Mouse (Mus musculus): ENCODE results near the gene Sclt1. TPM values are rescaled to one million over a fixed set of nuclear protein-coding genes. Genes with fewer than 3 reads are reported as not detected.
A peak's percentile ranks its signal among the peaks of the same experiment; 100 is the strongest.

The Sclt1 gene
- polyA plus RNA-seq, 1 experiment from 2014 or later, result 25.7 TPM

GRCm38 (mm10) chr3:41581436-41581835, 160.9 kb downstream of the Sclt1 start:
- Histone ChIP-seq H3K4me3 (no peak overlapping the region), H3K9ac (peak overlapping the region; percentile 40), H3K9me3 (replicated peaks) (no peaks in the 10 kb centered on the region), H3K36me3 (ENCODE audit: poor library complexity, severe bottlenecking) (0 out of 2 replicates have a peak, but pooled peaks cover 6% of the 10 kb centered on the region), H3K4me2 (peak overlapping the region; percentile 35; the same call in 1 of the 2 replicates), H3K27me3 (no peaks in the 10 kb centered on the region), H3K27ac (peak overlapping the region; percentile 57), H3K4me1 (peaks cover 54% of the 10 kb centered on the region)
- no peak for ATAC-seq
- WGBS, result 57% methylated on average over 8 of the region's 8 CpGs

GRCm38 (mm10) chr3:41580401-41581323, 161.7 kb downstream of the Sclt1 start:
- 27% methylated on average over 14 of the region's 14 CpGs for WGBS
- H3K4me2 ChIP-seq, result peak overlapping the region; percentile 35

GRCm38 (mm10) chr3:41579873-41580272, 162.4 kb downstream of the Sclt1 start:
- H3K4me3 ChIP-seq, result no peak overlapping the region
- no peak overlapping the region for H3K9ac ChIP-seq
- 14% methylated on average over 4 of the region's 4 CpGs for WGBS
- ATAC-seq, result no peak
- 0 out of 2 replicates have a peak, but pooled peaks cover 6% of the 10 kb centered on the region for H3K36me3 ChIP-seq (ENCODE audit: poor library complexity, severe bottlenecking)
- no peaks in the 10 kb centered on the region for H3K9me3 ChIP-seq (replicated peaks)
- peaks cover 54% of the 10 kb centered on the region for H3K4me1 ChIP-seq
- H3K4me2 ChIP-seq, result no peak overlapping the region
- H3K27me3 ChIP-seq, result no peaks in the 10 kb centered on the region
- H3K27ac ChIP-seq, result no peak overlapping the region

More at GRCm38 (mm10) chr3:41580401-41581323, 161.7 kb downstream of the Sclt1 start:
- peak; percentile 56 for ATAC-seq
- H3K4me1 ChIP-seq, result peaks cover 50% of the 10 kb centered on the region
- 0 out of 2 replicates have a peak, but pooled peaks cover 6% of the 10 kb centered on the region for H3K36me3 ChIP-seq (ENCODE audit: poor library complexity, severe bottlenecking)
- H3K9ac ChIP-seq, result peak overlapping the region; percentile 40
- no peaks in the 10 kb centered on the region for H3K9me3 ChIP-seq (replicated peaks)
- peak overlapping the region; percentile 57; the same call in 1 of the 2 replicates for H3K27ac ChIP-seq
- no peaks in the 10 kb centered on the region for H3K27me3 ChIP-seq
- no peak overlapping the region for H3K4me3 ChIP-seq

GRCm38 (mm10) chr3:41577240-41577639, 165.1 kb downstream of the Sclt1 start:
- no peaks in the 10 kb centered on the region for H3K9me3 ChIP-seq (replicated peaks)
- no peak overlapping the region for H3K9ac ChIP-seq
- no peak overlapping the region for H3K4me3 ChIP-seq
- ATAC-seq, result no peak
- H3K27ac ChIP-seq, result no peak overlapping the region
- no peak overlapping the region for H3K4me2 ChIP-seq
- peaks cover 60% of the 10 kb centered on the region for H3K4me1 ChIP-seq
- no peaks in the 10 kb centered on the region for H3K27me3 ChIP-seq
- WGBS, result 71% methylated on average over 2 of the region's 2 CpGs
- 0 out of 2 replicates have a peak, but pooled peaks cover 6% of the 10 kb centered on the region for H3K36me3 ChIP-seq (ENCODE audit: poor library complexity, severe bottlenecking)

Other genes starting within 250 kb of the Sclt1 start
- gene Jade1, start 186.8 kb downstream of the Sclt1 start, polyA plus RNA-seq (2015; fragmentation: Nextera tagmentation; extraction: Ambion mirVana), result 17.1 and 18.9 TPM in 2 replicates
- 15.8 and 20.1 TPM in 2 replicates for gene D3Ertd751e, start 97 bp upstream of the Sclt1 start, polyA plus RNA-seq (2015; fragmentation: Nextera tagmentation; extraction: Ambion mirVana)

All from forebrain, embryonic 13.5 days (tissue).